8 mouse cellular contexts compared by ENCODE assay signal in the genomic region with DNA sequence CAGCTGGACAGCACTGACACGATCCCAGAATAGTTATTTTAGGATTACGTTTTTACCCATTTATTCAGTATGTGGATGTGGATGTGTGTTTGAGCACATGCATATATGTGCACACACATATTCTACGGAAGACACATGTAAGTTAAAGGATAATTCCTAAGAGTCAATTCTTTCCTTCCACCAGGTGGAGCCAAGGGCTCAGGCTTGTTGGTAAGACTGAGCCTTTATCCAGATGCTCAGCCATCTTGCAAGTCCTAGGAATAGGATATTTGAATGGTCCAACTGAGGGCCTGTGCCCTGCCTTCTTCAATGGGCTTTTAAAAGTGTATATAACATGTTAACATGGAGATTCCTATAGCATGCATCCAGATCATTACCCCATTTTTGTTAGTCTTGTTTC. TPM values are rescaled to one million over a fixed set of nuclear protein-coding genes. Genes with fewer than 3 reads are reported as not detected.
DNase-seq lines count a peak whose midpoint lies in the region; ATAC-seq lines count a peak whose summit lies in the region.

No protein-coding gene starts in this region.

- no peaks in the 10 kb centered on the region for H3K27me3 ChIP-seq in intestine, embryonic 14.5 days (replicated peaks; ENCODE audit: control insufficient read depth, insufficient read depth, low read length)
- H3K27me3 ChIP-seq in intestine, embryonic 16.5 days (replicated peaks; ENCODE audit: control insufficient read depth, insufficient read depth, low read length): no peaks in the 10 kb centered on the region
- no peaks in the 10 kb centered on the region for H3K27me3 ChIP-seq in neural tube, embryonic 15.5 days (replicated peaks)

- no peak overlapping the region for H3K4me2 ChIP-seq in intestine, embryonic 14.5 days (ENCODE audit: low read length)
- no peak overlapping the region for H3K4me2 ChIP-seq in intestine, embryonic 16.5 days (ENCODE audit: low read depth, low read length)
- no peak overlapping the region for H3K4me2 ChIP-seq in neural tube, embryonic 15.5 days

- 84% methylated on average over 3 of the region's 3 CpGs for WGBS in intestine, embryonic 14.5 days
- WGBS in intestine, embryonic 16.5 days: 82% methylated on average over 3 of the region's 3 CpGs
- 88% methylated on average over 3 of the region's 3 CpGs for WGBS in neural tube, embryonic 15.5 days

- no peaks in the 10 kb centered on the region for H3K4me1 ChIP-seq in intestine, embryonic 14.5 days (replicated peaks; ENCODE audit: control insufficient read depth, insufficient read depth, low read length)
- no peaks in the 10 kb centered on the region for H3K4me1 ChIP-seq in intestine, embryonic 16.5 days (ENCODE audit: control insufficient read depth, insufficient read depth, low read length)
- no peaks in the 10 kb centered on the region for H3K4me1 ChIP-seq in neural tube, embryonic 15.5 days

- no peak overlapping the region for H3K27ac ChIP-seq in intestine, embryonic 14.5 days (ENCODE audit: low read depth)
- no peak overlapping the region for H3K27ac ChIP-seq in intestine, embryonic 16.5 days (ENCODE audit: low read length)
- no peak overlapping the region for H3K27ac ChIP-seq in neural tube, embryonic 15.5 days (replicated peaks)

- H3K9me3 ChIP-seq in intestine, embryonic 14.5 days (ENCODE audit: control insufficient read depth, low read length): no peaks in the 10 kb centered on the region
- H3K9me3 ChIP-seq in intestine, embryonic 16.5 days (ENCODE audit: control insufficient read depth, low read length): no peaks in the 10 kb centered on the region
- H3K9me3 ChIP-seq in neural tube, embryonic 15.5 days (replicated peaks): no peaks in the 10 kb centered on the region

- 0 out of 2 replicates have a peak, but pooled peaks have one; percentile 40 for ATAC-seq in intestine, embryonic 14.5 days (replicated peaks; ENCODE audit: low FRiP score, low TSS enrichment, low read depth)
- ATAC-seq in intestine, embryonic 16.5 days: no peak
- peak; percentile 58 to 62; a peak in 2 of 4 replicates for ATAC-seq in hematopoietic stem cell, adult 5-6 weeks (replicated peaks in 1 of 2; ENCODE audit: insufficient read depth in 1 of 2, low FRiP score in 2 of 2, low TSS enrichment in 1 of 2, low read depth in 1 of 2, poor library complexity in 2 of 2, severe bottlenecking in 2 of 2)
- 0 out of 2 replicates have a peak, but pooled peaks have one; percentile 53 for ATAC-seq in neural tube, embryonic 15.5 days (ENCODE audit: low FRiP score)

- H3K4me3 ChIP-seq in intestine, embryonic 14.5 days (ENCODE audit: low read depth, low read length): no peak overlapping the region
- no peak overlapping the region for H3K4me3 ChIP-seq in intestine, embryonic 16.5 days (ENCODE audit: low read length)
- no peak overlapping the region for H3K4me3 ChIP-seq in neural tube, embryonic 15.5 days (replicated peaks)

- DNase-seq in adrenal gland, adult 2 months: peak; percentile 47
- no peak for DNase-seq in adrenal gland, adult 8-10 months
- DNase-seq in intestine, embryonic 14.5 days (ENCODE audit: low spot score): no peak
- DNase-seq in A20 (ENCODE audit: low read depth, low spot score): peak; percentile 47
- DNase-seq in testis, postnatal 10 days (ENCODE audit: low spot score): no peak

- H3K9ac ChIP-seq in intestine, embryonic 14.5 days (ENCODE audit: low read length): no peak overlapping the region
- no peak overlapping the region for H3K9ac ChIP-seq in intestine, embryonic 16.5 days (ENCODE audit: low read depth, low read length)
- H3K9ac ChIP-seq in neural tube, embryonic 15.5 days (replicated peaks): no peak overlapping the region

- no peaks in the 10 kb centered on the region for H3K36me3 ChIP-seq in intestine, embryonic 14.5 days (ENCODE audit: control insufficient read depth, insufficient read depth, low read length)
- no peaks in the 10 kb centered on the region for H3K36me3 ChIP-seq in intestine, embryonic 16.5 days (ENCODE audit: control insufficient read depth, insufficient read depth, low read length)
- H3K36me3 ChIP-seq in neural tube, embryonic 15.5 days: no peaks in the 10 kb centered on the region

RNA-seq across cellular contexts. Expression of gene Mtr, which starts 38.8 kb away (rescaled TPM):
- 10 to 100 TPM; 16.1 to 21.4 TPM for total RNA-seq in adrenal gland, adult 2 months (2021)
- 5.9 and 6.3 TPM in 2 replicates for polyA plus RNA-seq in adrenal gland, adult 2 months (2012; rRNA removed)
- total RNA-seq in adrenal gland, adult 8-10 months (2022): 10 to 100 TPM; 23.9 to 31.1 (median 29.8) TPM
- 15.2 and 16.7 TPM in 2 replicates for polyA plus RNA-seq in intestine, embryonic 14.5 days (2014; fragmentation: Nextera tagmentation; extraction: Ambion mirVana)
- 6.4 and 7.4 TPM in 2 replicates for polyA plus RNA-seq in intestine, embryonic 16.5 days (2015; fragmentation: Nextera tagmentation; extraction: Ambion mirVana)
- total RNA-seq in hematopoietic stem cell, adult 5-6 weeks (2017): 41.3 and 41.6 TPM in 2 replicates
- 3.9 and 6.0 TPM in 2 replicates for polyA plus RNA-seq in neural tube, embryonic 15.5 days (2015; fragmentation: Nextera tagmentation; extraction: Ambion mirVana)

RNA-seq across cellular contexts. Expression of gene Actn2, which starts 43.9 kb away (rescaled TPM):
- total RNA-seq in adrenal gland, adult 2 months (2021): under 1 TPM; 0.35 to 0.97 TPM
- 0.28 and 0.31 TPM in 2 replicates for polyA plus RNA-seq in adrenal gland, adult 2 months (2012; rRNA removed)
- 1 to 10 TPM in 3 of 4 experiments, under 1 TPM in 1; 0.45 to 2.4 (median 1.7) TPM for total RNA-seq in adrenal gland, adult 8-10 months (2022)
- 0.34 and 0.39 TPM in 2 replicates for polyA plus RNA-seq in intestine, embryonic 14.5 days (2014; fragmentation: Nextera tagmentation; extraction: Ambion mirVana)
- polyA plus RNA-seq in intestine, embryonic 16.5 days (2015; fragmentation: Nextera tagmentation; extraction: Ambion mirVana): 2.0 and 3.5 TPM in 2 replicates
- total RNA-seq in hematopoietic stem cell, adult 5-6 weeks (2017): 0.60 and 2.8 TPM in 2 replicates
- polyA plus RNA-seq in neural tube, embryonic 15.5 days (2015; fragmentation: Nextera tagmentation; extraction: Ambion mirVana): 13.5 and 22.6 TPM in 2 replicates

Comparison
In these comparisons a context has a peak if more than half of its experiments do, and no peak if none do; other contexts are left out.
1. DNase-seq: peak in adrenal gland, adult 2 months (single experiment) and A20 (single experiment); none in adrenal gland, adult 8-10 months (single experiment), intestine, embryonic 14.5 days (single experiment) and testis, postnatal 10 days (single experiment).